Mouse (Mus musculus): ENCODE measurements at regions not wholly inside any gene's neighbourhood (a gene's known extent, or its start where the extent isn't known, plus 50 kb on each side); places are given as distances from the start of the nearest gene placed in this dataset.

DNA sequence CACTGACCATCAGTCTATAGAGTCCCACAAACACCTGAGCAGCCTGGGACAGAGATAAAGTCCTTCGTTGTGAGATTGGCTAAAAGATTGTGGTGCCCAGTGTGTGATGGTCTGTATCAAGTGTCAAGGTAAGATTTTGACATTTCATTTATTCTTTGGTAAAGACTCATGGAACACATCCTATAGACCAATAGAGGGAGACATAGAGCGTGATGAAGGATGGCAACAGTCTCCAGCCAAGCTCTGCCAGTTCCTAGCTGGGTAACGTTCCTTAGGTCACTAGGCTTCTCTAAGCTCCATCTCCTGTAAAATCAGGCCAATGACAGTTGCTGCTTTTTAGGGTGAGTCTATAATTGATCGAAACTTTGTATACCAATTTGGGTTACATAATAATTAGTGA, 526.0 kb downstream of the Grin2a start:
- intact Hi-C loops (cut with DNase I): no loop called here

DNA sequence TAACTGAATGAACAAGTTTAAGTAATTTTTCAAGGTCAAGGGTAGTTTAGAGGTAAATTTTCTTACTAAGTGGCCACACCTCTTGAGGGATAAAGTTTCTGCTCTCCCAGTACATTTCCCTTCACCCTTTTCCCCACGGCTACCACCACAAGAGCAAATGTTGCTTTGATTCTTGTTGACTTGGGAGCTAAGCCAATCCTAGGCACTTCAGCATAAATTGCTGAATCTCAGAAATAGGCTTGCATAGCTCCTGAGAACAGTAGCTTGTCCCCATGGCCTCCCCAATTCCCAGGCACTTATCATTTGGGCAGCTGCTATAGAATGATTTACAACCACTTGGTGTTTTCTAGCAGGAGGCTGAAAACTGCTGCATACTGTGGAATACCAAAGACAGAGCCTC, 510.1 kb downstream of the Grin2a start:
- DNase-seq: no peak
- intact Hi-C loops (cut with DNase I): no loop called here

More for the DNA sequence above, 526.0 kb downstream of the Grin2a start:
- no peak for DNase-seq

DNA sequence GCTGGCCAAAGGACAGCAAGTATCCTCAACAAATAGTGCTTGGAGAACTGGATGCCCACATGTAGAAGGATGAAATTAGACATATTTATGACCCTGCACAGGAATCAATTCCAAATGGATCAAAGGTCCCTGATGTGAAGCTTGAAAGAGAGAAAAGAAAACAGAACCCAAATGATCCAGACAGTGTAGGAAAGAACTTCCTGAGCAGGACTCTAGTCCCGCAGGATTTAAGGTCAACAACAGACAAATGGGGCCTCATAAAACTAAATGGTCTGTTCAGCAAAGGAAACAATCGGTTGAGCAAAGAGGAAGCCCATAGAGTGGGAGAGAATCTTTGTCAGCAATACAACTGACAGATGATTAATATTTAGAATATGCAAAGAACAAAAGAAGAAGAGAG, 497.1 kb downstream of the Grin2a start:
- intact Hi-C loops (cut with DNase I): no loop called here

DNA sequence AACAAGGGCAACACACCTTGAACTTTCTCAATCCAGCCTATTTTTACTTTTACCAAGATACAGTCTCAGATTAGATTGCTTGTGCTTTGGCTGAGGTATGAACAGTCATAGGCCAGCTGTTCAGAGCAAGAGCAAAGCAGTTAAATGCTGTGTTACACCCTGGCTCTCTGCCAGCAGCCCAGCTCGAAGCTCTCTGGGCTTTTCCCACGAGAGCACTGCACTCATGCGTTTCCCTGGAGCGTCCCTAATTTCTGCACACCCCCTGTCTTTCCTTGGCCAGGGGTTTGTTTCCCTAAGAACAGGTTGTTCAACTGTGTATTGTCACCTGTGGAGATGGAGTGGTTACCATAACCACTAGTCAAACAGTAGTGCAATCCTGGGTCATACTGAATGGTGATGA, 493.6 kb downstream of the Grin2a start:
- DNase-seq: peak; percentile 16
- intact Hi-C loops (cut with DNase I): no loop called here

More for the DNA sequence above, 497.1 kb downstream of the Grin2a start:
- no peak for DNase-seq

DNA sequence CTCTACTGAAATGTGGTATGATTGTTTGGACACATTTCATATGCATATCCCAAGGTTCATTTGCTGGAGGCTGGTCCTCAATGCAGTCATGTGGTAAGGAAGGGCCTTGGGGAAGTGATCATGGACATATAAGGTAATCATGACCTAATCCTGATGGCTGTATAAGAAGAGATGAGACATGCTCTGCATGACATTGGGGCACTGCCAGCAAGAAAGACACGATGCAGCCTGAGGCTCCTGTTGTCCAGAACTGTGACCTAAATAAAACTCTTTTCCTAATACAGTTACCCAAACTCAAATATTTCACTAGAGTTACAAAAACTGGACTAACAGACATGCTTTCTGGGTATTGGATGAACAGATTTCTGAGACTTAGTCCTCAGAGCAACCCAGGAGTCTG, 485.7 kb downstream of the Grin2a start:
- DNase-seq: peak; percentile 17
- intact Hi-C loops (cut with DNase I): no loop called here

DNA sequence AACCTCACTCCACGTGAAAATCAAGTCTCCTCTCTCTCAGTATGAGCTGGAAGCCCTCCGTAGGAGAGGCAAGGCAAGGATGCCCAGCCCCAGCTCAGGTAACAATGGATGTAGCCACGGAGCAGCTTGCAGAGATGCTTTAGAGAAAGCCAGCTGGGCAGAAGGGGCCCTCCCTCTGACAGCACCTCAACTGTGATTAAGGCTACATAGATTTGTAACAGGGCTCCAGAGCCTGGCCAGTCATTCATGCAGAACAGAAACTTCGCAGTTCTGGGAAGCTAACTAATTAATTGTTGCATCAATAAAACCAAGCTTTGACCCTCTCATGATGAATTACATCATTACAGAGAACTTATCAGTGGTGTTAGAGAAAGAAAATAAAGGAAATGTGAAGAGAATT, 480.8 kb downstream of the Grin2a start:
- DNase-seq: no peak

More for the DNA sequence above, 480.8 kb downstream of the Grin2a start:
- intact Hi-C loops (cut with DNase I): no loop called here

All from left cerebral cortex, postnatal 4 days (tissue).